Mouse (Mus musculus) monocyte, adult 2 months (primary cell): Measurements from ENCODE around the gene Acyp1.

Experiments used
- DNase-seq, 2 experiments: peaks; one replicate each; pipeline ENCODE4 v3.0.0; 2022; ENCODE audit warnings: low spot score in 2 of 2, low read depth in 1 of 2

Acyp1 gene

GRCm38 (mm10) chr12:85237553-85237952 lies 50.7 kb downstream of the Acyp1 start:
- DNase-seq, result no peak

- no peak for DNase-seq
Measured at GRCm38 (mm10) chr12:85233376-85234358, 54.6 kb downstream of the Acyp1 start.

DNA sequence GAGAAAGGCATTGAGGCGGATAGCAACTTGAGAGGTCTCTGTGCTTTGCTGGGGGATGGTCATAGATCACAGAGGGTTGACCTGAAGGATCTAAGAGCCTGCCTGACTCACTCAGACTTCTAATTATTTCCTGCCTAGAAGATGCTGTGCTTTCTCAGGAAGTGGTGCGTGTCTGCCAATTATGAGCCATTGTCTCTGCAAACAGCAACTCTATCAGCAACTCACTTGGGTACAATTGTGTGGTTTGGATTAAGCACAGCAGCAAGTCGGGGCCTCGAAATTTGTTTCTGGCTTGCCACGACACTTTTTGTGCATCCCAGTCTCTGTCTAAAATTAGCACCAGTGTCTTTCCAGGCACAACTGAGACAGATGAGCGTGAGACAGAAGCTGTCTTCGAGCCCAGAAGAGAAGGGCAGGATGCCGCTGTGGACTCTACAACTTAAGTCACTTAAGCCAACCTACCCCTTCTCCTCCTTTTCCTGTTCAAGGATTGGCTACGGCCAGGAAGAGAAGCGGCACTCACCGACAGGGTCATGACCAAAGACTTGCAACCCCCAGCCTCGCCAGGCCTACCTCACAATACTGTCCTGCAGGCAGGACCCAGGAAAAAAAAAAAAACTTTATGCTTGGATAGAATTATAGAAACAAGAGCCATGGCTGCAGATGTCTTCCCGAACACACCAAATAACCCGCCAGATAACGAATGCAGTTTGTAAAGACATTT lies 60.2 kb downstream of the Acyp1 start:
- no peak for DNase-seq

- DNase-seq, result no peak
Measured at GRCm38 (mm10) chr12:85227227-85227626, 61.0 kb downstream of the Acyp1 start.
